Comparison of ENCODE assay signal across 8 mouse cellular contexts in the genomic region with DNA sequence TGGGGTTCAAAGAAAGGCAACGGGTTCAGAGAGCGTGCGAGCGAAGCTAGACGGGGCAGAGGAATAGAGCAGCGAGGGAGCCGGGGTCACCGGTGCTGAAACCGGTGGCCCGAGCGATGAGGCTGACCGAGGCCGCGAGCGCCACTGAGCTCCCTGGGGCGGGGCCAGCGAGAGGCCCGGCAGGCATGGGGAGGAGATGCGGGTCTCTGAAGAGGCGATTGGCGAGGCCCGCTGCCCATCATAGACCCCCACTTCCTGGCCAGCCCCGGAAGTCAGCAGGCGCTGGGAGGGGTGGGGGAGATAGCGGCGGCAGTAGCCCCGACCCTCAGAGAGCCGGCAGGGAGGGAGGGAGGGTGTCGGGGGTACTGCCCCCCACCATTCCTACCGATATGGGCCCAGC. TPM values are rescaled to one million over a fixed set of nuclear protein-coding genes. Genes with fewer than 3 reads are reported as not detected.
DNase-seq lines count a peak whose midpoint lies in the region; ATAC-seq and TF ChIP-seq lines count a peak whose summit lies in the region.

No protein-coding gene starts in this region.

- peak overlapping the region; percentile 96 for H3K9ac ChIP-seq in lung, embryonic 16.5 days (ENCODE audit: low read length)

- H3K27ac ChIP-seq in lung, embryonic 16.5 days (ENCODE audit: low read length) = peak overlapping the region; percentile 91
- H3K27ac ChIP-seq in thymus, adult 2 months (ENCODE audit: control insufficient read depth, insufficient read depth, low read length) = peak overlapping the region; percentile 68

- no peaks in the 10 kb centered on the region for H3K27me3 ChIP-seq in lung, embryonic 16.5 days (ENCODE audit: control insufficient read depth, insufficient read depth, low read depth, low read length)
- H3K27me3 ChIP-seq in thymus, adult 2 months (ENCODE audit: control insufficient read depth, insufficient read depth, low read length) = no peaks in the 10 kb centered on the region

- H3K4me2 ChIP-seq in lung, embryonic 16.5 days (ENCODE audit: low read depth, low read length) = peak overlapping the region; percentile 74

- peak; percentile 12 to 44; a peak in 2 of 4 replicates for ATAC-seq in hematopoietic stem cell, adult 5-6 weeks (replicated peaks in 1 of 2; ENCODE audit: insufficient read depth in 1 of 2, low FRiP score in 2 of 2, low TSS enrichment in 1 of 2, low read depth in 1 of 2, poor library complexity in 2 of 2, severe bottlenecking in 2 of 2)
- ATAC-seq in lung, embryonic 16.5 days (ENCODE audit: low read depth) = peak; percentile 55

- peaks cover 6% of the 10 kb centered on the region for H3K36me3 ChIP-seq in lung, embryonic 16.5 days (ENCODE audit: control insufficient read depth, insufficient read depth, low read length)
- H3K36me3 ChIP-seq in thymus, adult 2 months (ENCODE audit: control insufficient read depth, insufficient read depth, low read length) = no peaks in the 10 kb centered on the region

- TF ChIP-seq CTCF in thymus, adult 2 months (IDR thresholded peaks at IDR 0.05; ENCODE audit: borderline replicate concordance, control insufficient read depth, extremely low read depth, insufficient read depth, low read length, poor library complexity) = peak; percentile 15; the same call in 1 of the 2 replicates

- DNase-seq in MEL-GATA-1-ER (ENCODE audit: extremely low read depth, low read depth) = peak; percentile 78
- peak; percentile 96 for DNase-seq in cerebellum, adult 8-10 months
- peak; percentile 93 for DNase-seq in forelimb bud, embryonic 11.5 days (ENCODE audit: low read depth, low spot score)
- DNase-seq in layer of hippocampus, adult 9-11 months = peak; percentile 97
- peak; percentile 95 for DNase-seq in ovary, adult 18-20 months (ENCODE audit: low spot score)
- DNase-seq in thymus, adult 2 months = peak; percentile 97

- WGBS in lung, embryonic 16.5 days = under 1% methylated on average over 27 of the region's 30 CpGs
- 1% methylated on average over 30 of the region's 30 CpGs for WGBS in thymus, adult 2 months

- peak; percentile 70; the same call in 1 of the 2 replicates for TF ChIP-seq POLR2A in thymus, adult 2 months (IDR thresholded peaks at IDR 0.05; ENCODE audit: control insufficient read depth, extremely low read depth, insufficient read depth, low read length, poor library complexity)

- H3K4me1 ChIP-seq in lung, embryonic 16.5 days (replicated peaks; ENCODE audit: control insufficient read depth, insufficient read depth, low read length) = peaks cover 29% of the 10 kb centered on the region
- peaks cover 36% of the 10 kb centered on the region for H3K4me1 ChIP-seq in thymus, adult 2 months (replicated peaks; ENCODE audit: control insufficient read depth, insufficient read depth, low read length)

- peak overlapping the region; percentile 88 for H3K4me3 ChIP-seq in lung, embryonic 16.5 days (ENCODE audit: low read length)
- peak overlapping the region; percentile 62 for H3K4me3 ChIP-seq in thymus, adult 2 months (ENCODE audit: control insufficient read depth, insufficient read depth, low read length)

- H3K9me3 ChIP-seq in lung, embryonic 16.5 days (ENCODE audit: control insufficient read depth, low read length) = no peaks in the 10 kb centered on the region

RNA-seq across cellular contexts. Expression of gene Agpat1, which starts 1.5 kb away (rescaled TPM):
- total RNA-seq in hematopoietic stem cell, adult 5-6 weeks (2017) = 21.9 and 22.8 TPM in 2 replicates
- 52.1 and 56.0 TPM in 2 replicates for polyA plus RNA-seq in lung, embryonic 16.5 days (2015; fragmentation: Nextera tagmentation; extraction: Ambion mirVana)
- polyA plus RNA-seq in thymus, adult 2 months (2012; rRNA removed) = 316 and 350 TPM in 2 replicates

RNA-seq across cellular contexts. Expression of gene Rnf5, which starts 2.1 kb away (rescaled TPM):
- 6.6 and 18.0 TPM in 2 replicates for total RNA-seq in hematopoietic stem cell, adult 5-6 weeks (2017)
- polyA plus RNA-seq in lung, embryonic 16.5 days (2015; fragmentation: Nextera tagmentation; extraction: Ambion mirVana) = 128 and 129 TPM in 2 replicates
- polyA plus RNA-seq in thymus, adult 2 months (2012; rRNA removed) = 140 and 175 TPM in 2 replicates

RNA-seq across cellular contexts. Expression of gene Ager, which starts 7.9 kb away (rescaled TPM):
- 1.5 and 2.4 TPM in 2 replicates for total RNA-seq in hematopoietic stem cell, adult 5-6 weeks (2017)
- polyA plus RNA-seq in lung, embryonic 16.5 days (2015; fragmentation: Nextera tagmentation; extraction: Ambion mirVana) = 379 and 478 TPM in 2 replicates
- 13.4 and 18.8 TPM in 2 replicates for polyA plus RNA-seq in thymus, adult 2 months (2012; rRNA removed)

RNA-seq across cellular contexts. Expression of gene Egfl8, which starts 10.2 kb away (rescaled TPM):
- 1.3 and 4.5 TPM in 2 replicates for total RNA-seq in hematopoietic stem cell, adult 5-6 weeks (2017)
- 3.8 and 4.7 TPM in 2 replicates for polyA plus RNA-seq in lung, embryonic 16.5 days (2015; fragmentation: Nextera tagmentation; extraction: Ambion mirVana)
- 13.0 and 16.0 TPM in 2 replicates for polyA plus RNA-seq in thymus, adult 2 months (2012; rRNA removed)

RNA-seq across cellular contexts. Expression of gene Pbx2, which starts 14.5 kb away (rescaled TPM):
- 33.1 and 51.5 TPM in 2 replicates for total RNA-seq in hematopoietic stem cell, adult 5-6 weeks (2017)
- polyA plus RNA-seq in lung, embryonic 16.5 days (2015; fragmentation: Nextera tagmentation; extraction: Ambion mirVana) = 8.5 and 11.4 TPM in 2 replicates
- 144 and 146 TPM in 2 replicates for polyA plus RNA-seq in thymus, adult 2 months (2012; rRNA removed)

Comparison
In these comparisons a context has a peak if more than half of its experiments do, and no peak if none do; other contexts are left out.
1. Peak in every context shown above with its lines: DNase-seq, ATAC-seq, H3K4me3 ChIP-seq and H3K27ac ChIP-seq.
2. RNA of gene Ager, which starts 7.9 kb away (polyA plus RNA-seq): 379 to 478 TPM in lung, embryonic 16.5 days; 13.4 to 18.8 TPM in thymus, adult 2 months; every median in the first group is over 10 times any median in the second.